ENCODE assay signal across 8 mouse cellular contexts in the genomic region with DNA sequence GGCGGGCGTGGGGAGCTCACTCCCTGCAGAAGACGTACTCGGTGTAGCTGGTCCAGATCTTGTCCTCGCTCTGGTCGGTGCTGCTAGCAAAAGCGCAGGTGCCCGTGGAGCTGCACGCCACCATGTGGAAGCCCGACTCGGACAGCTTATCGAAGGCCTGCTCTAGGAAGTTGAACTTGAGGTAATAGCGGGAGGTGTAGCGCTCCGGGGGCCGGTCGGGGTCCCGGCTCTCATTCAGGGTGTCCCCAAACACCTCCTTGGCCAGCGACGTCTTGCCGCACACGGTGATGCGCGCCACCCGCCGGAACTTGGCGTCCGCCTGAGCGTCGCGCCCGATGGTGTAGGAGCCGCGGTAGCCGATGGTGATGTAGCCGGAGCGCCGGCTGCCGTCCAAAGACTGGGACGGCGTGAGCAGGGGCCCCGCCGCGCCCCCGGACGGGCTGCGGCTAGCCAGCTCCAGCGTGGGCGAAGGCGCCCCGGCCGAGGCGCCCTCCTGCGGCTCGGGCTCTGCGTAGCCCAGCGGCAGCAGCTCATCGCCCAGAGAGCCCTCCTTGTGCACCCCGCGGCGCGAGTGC. TPM values are rescaled to one million over a fixed set of nuclear protein-coding genes. Genes with fewer than 3 reads are reported as not detected.
DNase-seq lines count a peak whose midpoint lies in the region; ATAC-seq lines count a peak whose summit lies in the region.

No protein-coding gene starts in this region.

- H3K27ac ChIP-seq in intestine, embryonic 16.5 days (ENCODE audit: low read length): peak overlapping the region; percentile 85
- peak overlapping the region; percentile 91 for H3K27ac ChIP-seq in limb, embryonic 10.5 days
- peak overlapping the region; percentile 81 for H3K27ac ChIP-seq in midbrain, embryonic 10.5 days (replicated peaks)

- whole genome bisulfite sequencing in intestine, embryonic 16.5 days: under 1% methylated on average over 62 of the region's 62 CpGs
- 0% methylated on average over 60 of the region's 62 CpGs for WGBS in limb, embryonic 10.5 days
- 1% methylated on average over 62 of the region's 62 CpGs for WGBS in midbrain, embryonic 10.5 days

- peak overlapping the region; percentile 77 for H3K4me3 ChIP-seq in intestine, embryonic 16.5 days (ENCODE audit: low read length)
- peak overlapping the region; percentile 77 for H3K4me3 ChIP-seq in limb, embryonic 10.5 days
- H3K4me3 ChIP-seq in midbrain, embryonic 10.5 days: peak overlapping the region; percentile 61

- no peaks in the 10 kb centered on the region for H3K9me3 ChIP-seq in intestine, embryonic 16.5 days (ENCODE audit: control insufficient read depth, low read length)
- H3K9me3 ChIP-seq in limb, embryonic 10.5 days (replicated peaks): no peaks in the 10 kb centered on the region
- no peaks in the 10 kb centered on the region for H3K9me3 ChIP-seq in midbrain, embryonic 10.5 days (replicated peaks)

- DNase-seq in adrenal gland, adult 8-10 months: peak; percentile 47
- peak; percentile 83 for DNase-seq in embryo, embryonic 11 days
- DNase-seq in limb, embryonic 10.5 days (ENCODE audit: low spot score): peak; percentile 74
- peak; percentile 70 for DNase-seq in midbrain, embryonic 10.5 days (ENCODE audit: low spot score)
- peak; percentile 64 for DNase-seq in right cerebral cortex, postnatal 4 days
- DNase-seq in MN1 (ENCODE audit: low spot score): no peak

- peak overlapping the region; percentile 76 for H3K9ac ChIP-seq in intestine, embryonic 16.5 days (ENCODE audit: low read depth, low read length)

- H3K36me3 ChIP-seq in intestine, embryonic 16.5 days (ENCODE audit: control insufficient read depth, insufficient read depth, low read length): no peaks in the 10 kb centered on the region
- no peaks in the 10 kb centered on the region for H3K36me3 ChIP-seq in limb, embryonic 10.5 days
- H3K36me3 ChIP-seq in midbrain, embryonic 10.5 days: no peaks in the 10 kb centered on the region

- peak overlapping the region; percentile 98 for H3K4me2 ChIP-seq in intestine, embryonic 16.5 days (ENCODE audit: low read depth, low read length)

- H3K4me1 ChIP-seq in intestine, embryonic 16.5 days (ENCODE audit: control insufficient read depth, insufficient read depth, low read length): peaks cover 4% of the 10 kb centered on the region; the same call in 1 of the 2 replicates
- H3K4me1 ChIP-seq in limb, embryonic 10.5 days: peaks cover 29% of the 10 kb centered on the region
- peaks cover 30% of the 10 kb centered on the region for H3K4me1 ChIP-seq in midbrain, embryonic 10.5 days

- no peaks in the 10 kb centered on the region for H3K27me3 ChIP-seq in intestine, embryonic 16.5 days (replicated peaks; ENCODE audit: control insufficient read depth, insufficient read depth, low read length)
- peaks cover 21% of the 10 kb centered on the region; the same call in 1 of the 2 replicates for H3K27me3 ChIP-seq in limb, embryonic 10.5 days (ENCODE audit: low read depth, poor library complexity, severe bottlenecking)
- peaks cover 33% of the 10 kb centered on the region for H3K27me3 ChIP-seq in midbrain, embryonic 10.5 days (ENCODE audit: low read depth, poor library complexity, severe bottlenecking)

- peak; percentile 16 for ATAC-seq in granulocyte monocyte progenitor cell, adult 5-6 weeks (replicated peaks; ENCODE audit: poor library complexity, severe bottlenecking)
- ATAC-seq in intestine, embryonic 16.5 days: peak; percentile 31

RNA-seq across cellular contexts. Expression of a gene that starts 0.9 kb away (rescaled TPM):
- total RNA-seq in adrenal gland, adult 8-10 months (2022): 10 to 100 TPM; 26.3 to 37.8 (median 34.1) TPM
- total RNA-seq in granulocyte monocyte progenitor cell, adult 5-6 weeks (2014; fragmentation: Nextera tagmentation): 49.0 and 63.5 TPM in 2 replicates
- 63.8 and 64.9 TPM in 2 replicates for total RNA-seq in granulocyte monocyte progenitor cell, adult 5-6 weeks (2017)
- polyA plus RNA-seq in intestine, embryonic 16.5 days (2015; fragmentation: Nextera tagmentation; extraction: Ambion mirVana): 8.9 and 9.5 TPM in 2 replicates
- polyA plus RNA-seq in limb, embryonic 10.5 days (2016; fragmentation: Nextera tagmentation; extraction: Ambion mirVana): 5.3 and 8.2 TPM in 2 replicates
- 5.6 and 6.0 TPM in 2 replicates for polyA plus RNA-seq in midbrain, embryonic 10.5 days (2016; fragmentation: Nextera tagmentation; extraction: Ambion mirVana)
